Mouse (Mus musculus) WW6 (cell line): Measurements from ENCODE around the gene Olfr684.

Experiments
- DNase-seq: peaks from one replicate; pipeline ENCODE4 v3.0.0-alpha.2; 2013; ENCODE audit warnings: low read depth, low spot score

The Olfr684 gene

DNA sequence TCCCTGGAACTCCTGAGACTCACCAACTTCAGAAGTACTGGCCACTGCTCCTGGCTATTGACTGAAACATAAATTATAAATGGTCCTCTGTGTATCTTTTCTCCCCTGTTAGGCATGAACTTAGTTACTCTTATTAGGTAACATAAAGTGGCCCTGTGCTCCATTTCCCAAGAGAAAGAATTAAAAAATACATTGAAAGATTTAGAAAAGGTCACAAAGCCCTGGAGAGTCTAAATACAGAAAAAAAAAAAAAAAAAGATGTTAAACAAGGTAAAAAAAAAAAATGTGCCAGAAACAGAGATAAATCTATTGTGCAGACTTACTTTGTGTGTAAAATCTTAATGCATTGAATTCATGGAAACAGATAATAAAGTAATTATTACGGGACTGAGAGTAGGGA is at the start of gene Olfr684:
TSS of gene Olfr684 (minus strand) at position 101 of the 400 bp plus-strand sequence.
- no peak for DNase-seq

DNA sequence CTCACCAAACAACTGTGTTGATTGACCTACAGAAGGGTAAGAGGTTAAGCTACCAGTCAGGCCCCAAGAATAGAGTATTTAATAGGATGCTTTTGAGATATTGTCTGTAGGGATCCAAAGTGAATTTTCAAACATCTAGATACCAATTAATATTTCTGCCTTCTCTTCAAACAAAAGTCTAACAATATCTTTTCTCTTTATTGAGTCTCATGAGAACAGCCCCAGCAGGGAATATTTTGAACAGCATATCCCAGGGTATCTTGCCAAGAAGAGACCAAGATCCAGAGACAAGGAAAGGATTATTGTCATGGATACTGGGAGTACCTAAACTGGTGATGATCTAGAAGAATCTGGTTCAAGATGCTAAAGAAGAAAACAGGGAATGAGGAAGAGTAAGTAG is 43.9 kb upstream of the Olfr684 start, which contains the start of gene Olfr686:
TSS of gene Olfr686 (minus strand) at position 101 of the 400 bp plus-strand sequence.
- no peak for DNase-seq

DNA sequence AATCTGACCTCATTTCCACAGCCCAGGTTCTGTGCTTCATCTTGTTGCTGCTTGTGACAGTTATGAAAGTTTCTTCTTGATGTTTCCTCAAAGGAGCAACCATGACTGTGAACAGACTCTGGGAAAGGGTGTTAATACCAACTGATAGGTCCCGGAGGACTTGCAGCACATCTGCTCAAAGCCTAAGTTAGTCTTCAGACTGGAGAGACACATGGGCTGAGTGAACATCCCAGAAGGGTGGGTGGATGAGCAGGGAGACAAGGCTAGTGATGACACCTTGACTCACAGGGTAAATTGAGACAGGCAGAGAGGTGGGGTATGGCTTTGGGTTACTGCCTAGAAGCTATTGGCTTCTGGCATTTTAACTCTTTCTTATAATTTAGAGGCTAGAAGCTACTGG is 22.5 kb upstream of the Olfr684 start, which contains the start of gene Olfr685:
TSS of gene Olfr685 (minus strand) at position 101 of the 400 bp plus-strand sequence.
- DNase-seq, result no peak

DNA sequence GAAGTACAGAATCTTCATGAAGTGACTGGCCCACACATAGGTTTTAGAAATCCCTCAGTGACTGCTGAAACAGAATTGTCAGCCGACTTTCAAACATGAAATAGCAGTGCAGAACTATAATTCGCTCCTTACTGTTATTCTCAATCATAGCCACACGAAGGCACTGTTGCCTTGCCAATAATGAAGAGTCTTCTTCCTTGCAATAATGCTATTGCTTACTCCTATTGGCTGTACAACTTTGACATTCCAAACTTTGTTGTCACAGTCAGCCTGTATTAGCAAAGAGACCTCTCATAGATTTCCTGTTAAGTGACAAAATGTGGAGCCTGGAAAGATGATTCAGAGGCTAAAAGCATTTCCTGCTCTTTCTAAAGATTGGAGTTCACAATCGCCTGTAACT is 7.3 kb upstream of the Olfr684 start:
- no peak for DNase-seq

DNA sequence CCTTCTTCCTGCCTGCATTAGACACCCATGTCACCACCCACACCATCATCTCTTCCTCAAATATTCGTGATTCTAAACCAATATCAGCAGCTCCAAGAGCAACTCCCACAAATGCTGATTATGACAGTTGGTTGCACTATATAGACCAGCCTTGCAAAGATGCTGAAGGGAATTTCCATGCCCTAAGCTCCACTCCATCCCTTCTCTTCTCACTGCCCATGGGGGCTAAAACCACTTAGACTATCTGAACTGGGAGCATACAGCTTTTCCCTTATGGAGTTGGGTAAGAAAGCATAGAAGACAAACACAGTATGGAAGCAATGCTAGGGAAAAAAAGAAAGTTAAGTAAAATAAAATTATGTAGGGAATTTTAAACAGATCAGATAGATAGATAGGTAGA is 16.5 kb downstream of the Olfr684 start, which contains the start of gene Olfr683:
TSS of gene Olfr683 (minus strand) at position 101 of the 400 bp plus-strand sequence.
- no peak for DNase-seq

DNA sequence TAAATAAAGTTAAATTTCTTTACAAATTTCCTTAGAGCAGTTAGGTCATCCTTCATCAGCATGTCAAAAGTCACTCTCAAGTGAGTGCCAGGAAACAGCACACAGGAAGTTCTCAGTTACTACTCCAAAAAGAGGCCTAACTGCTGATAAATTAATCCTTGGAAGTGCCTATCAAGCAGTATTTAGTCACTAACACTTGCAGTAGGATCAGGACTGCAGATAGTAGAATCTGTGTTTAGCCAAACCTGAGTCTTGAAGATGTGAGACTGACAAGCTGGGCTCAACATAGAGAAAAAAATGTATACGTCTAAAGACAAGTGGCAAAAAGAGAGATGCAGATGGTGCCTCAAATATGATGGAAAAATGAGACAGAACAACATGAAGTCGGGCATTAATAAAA is 22.2 kb downstream of the Olfr684 start:
- DNase-seq, result no peak

DNA sequence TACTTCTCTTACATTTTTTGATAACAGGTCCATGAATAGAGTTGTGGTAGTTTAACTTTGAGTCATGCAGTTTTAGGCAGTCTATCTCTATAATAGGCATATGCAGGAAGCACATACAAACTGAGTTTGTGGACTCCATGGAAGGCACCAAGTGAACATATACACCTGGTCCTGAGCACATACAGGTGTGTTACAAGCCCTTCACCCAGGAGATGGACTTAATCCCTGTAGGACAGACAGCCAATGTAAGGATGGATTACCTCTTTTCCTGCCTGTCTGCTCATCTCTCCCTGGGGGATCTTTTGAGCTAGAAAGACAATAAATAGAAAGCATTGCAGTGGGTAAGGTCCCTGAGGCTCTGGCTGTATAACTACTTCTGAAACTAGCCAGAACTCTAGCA is 46.9 kb downstream of the Olfr684 start, which contains the start of gene Olfr681:
TSS of gene Olfr681 (plus strand) at position 301 of the 400 bp plus-strand sequence.
- no peak for DNase-seq
